Mouse (Mus musculus): Measurements from ENCODE around the gene Rho.
A peak's percentile ranks its signal among the peaks of the same experiment; 100 is the strongest.

Rho gene

GRCm38 (mm10) chr6:115931639-115932038, at the start of gene Rho:
Gene Rho (plus strand): TSS chr6:115931748.
- DNase-seq (ENCODE audit: low spot score in 2 of 2), result no peak

GRCm38 (mm10) chr6:115884018-115884417, 47.5 kb upstream of the Rho start:
- no peak for DNase-seq (ENCODE audit: low spot score in 2 of 2)

- DNase-seq (ENCODE audit: low spot score in 2 of 2), result no peak
These were observed 44.7 kb upstream of the Rho start for GRCm38 (mm10) chr6:115886894-115887293.

DNA sequence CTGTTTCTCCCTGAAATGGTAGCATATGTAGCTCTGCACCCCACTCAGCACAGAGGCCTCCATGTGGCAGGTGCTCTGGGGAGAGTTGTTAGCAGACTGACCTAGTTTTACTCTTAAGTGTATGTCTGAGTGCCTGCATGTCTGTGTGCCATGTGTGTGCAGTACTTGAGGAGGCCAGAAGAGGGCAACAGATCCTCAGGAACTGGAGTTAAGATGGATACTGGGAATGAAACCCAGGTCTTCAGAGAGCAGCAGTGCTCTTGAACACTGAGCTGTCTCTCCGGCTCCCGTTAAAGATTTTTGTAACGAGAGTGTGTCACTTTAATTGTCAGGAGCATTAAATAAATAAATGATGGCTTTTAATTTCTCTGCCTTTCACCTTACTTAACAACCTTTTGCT, 43.3 kb upstream of the Rho start:
- DNase-seq (ENCODE audit: low spot score in 2 of 2), result no peak

GRCm38 (mm10) chr6:115890601-115891000, 40.9 kb upstream of the Rho start:
- DNase-seq (ENCODE audit: low spot score in 2 of 2), result no peak

GRCm38 (mm10) chr6:115891061-115891460, 40.5 kb upstream of the Rho start:
- DNase-seq (ENCODE audit: low spot score in 2 of 2), result peak in 1 of 2 experiments; percentile 64

GRCm38 (mm10) chr6:115891497-115892061, 40.0 kb upstream of the Rho start:
- peak; percentile 70 to 91 for DNase-seq (ENCODE audit: low spot score in 2 of 2)

DNA sequence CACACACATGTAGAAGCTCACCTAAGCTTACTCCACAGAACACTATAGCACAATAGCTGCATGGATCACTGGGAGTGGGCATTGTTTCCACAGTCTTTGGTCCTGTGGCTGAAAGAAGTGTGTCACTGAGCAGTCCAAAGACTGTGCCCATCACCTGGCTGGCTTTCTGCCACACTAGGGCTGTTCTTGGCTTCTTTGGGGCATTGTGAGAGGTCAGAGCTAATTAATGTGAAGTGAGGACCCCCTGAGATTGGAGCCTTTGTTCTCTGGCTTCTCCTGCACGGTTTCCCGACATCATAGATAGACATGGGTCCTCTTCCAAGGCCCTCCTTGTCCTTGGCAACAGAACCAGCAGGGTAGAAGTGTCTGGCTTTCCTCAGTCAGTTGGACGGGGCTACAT, 39.2 kb upstream of the Rho start:
- DNase-seq (ENCODE audit: low spot score in 2 of 2), result no peak

GRCm38 (mm10) chr6:115896346-115896745, 35.2 kb upstream of the Rho start:
- no peak for DNase-seq (ENCODE audit: low spot score in 2 of 2)

DNA sequence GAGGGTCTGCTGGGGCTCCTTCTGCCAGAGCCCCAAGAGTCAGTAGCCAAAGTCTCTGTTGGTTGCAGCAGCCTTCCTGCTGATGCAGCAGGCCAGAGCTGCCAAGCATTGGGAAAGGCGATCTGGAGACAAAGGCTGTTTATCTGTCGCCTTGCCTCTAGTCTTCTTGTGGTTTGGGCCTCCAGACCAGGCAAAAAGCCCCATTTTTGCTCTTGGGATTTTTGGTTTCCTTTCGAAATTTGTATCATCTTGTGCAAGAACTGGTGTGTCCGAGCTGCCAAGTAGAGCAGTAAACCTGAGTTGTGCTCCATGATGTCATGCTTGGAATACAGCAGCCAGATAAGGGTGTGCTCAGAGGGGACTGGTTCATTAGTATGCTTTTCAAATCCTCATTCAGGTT, 34.4 kb upstream of the Rho start:
- DNase-seq (ENCODE audit: low spot score in 2 of 2), result no peak

- no peak for DNase-seq (ENCODE audit: low spot score in 2 of 2)
These were observed 33.5 kb upstream of the Rho start for GRCm38 (mm10) chr6:115897926-115898520.

GRCm38 (mm10) chr6:115901062-115901461, 30.5 kb upstream of the Rho start:
- DNase-seq (ENCODE audit: low spot score in 2 of 2), result peak; percentile 56 to 87

- no peak for DNase-seq (ENCODE audit: low spot score in 2 of 2)
These were observed 30.0 kb upstream of the Rho start for GRCm38 (mm10) chr6:115901489-115901931.

- DNase-seq (ENCODE audit: low spot score in 2 of 2), result no peak
These were observed 29.0 kb upstream of the Rho start for GRCm38 (mm10) chr6:115902545-115902944.

DNA sequence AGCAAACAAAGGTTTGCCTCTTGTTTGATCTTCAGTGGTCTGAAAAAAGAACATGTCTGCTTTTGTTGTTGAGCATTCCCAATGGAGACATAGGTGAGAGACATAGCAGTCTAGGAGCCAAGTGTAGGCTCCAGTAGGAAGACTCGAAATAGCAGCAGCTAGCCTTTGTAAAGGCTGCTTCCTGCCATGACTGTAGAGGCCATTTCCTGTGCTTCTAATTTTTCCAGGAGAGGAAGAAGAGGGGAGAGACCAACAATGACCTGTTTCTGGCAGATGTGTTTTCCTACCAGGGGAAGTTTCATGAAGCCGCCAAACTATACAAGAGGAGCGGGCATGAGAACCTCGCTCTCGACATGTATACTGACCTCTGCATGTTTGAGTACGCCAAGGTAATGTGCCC, 26.0 kb upstream of the Rho start:
- no peak for DNase-seq (ENCODE audit: low spot score in 2 of 2)

DNA sequence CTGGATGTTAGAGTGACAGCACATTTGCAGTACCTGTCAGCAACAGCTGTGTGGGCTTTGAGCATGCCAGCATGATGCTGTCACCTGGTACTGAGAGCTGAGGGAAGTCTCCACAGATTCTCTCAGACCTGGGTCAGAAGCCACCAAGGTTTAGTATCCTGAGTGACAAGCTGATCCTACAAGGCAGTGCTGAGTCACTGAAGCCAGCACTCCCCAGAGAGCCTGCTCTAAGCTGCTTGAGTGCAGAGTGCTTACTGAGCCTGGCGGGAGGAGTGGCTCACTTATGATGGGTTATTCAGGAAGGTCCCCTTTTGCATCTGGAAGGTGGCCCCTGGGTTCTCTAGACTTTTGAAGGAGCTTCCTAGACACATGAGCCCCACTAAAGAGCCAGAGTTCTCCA, 25.1 kb upstream of the Rho start:
- DNase-seq (ENCODE audit: low spot score in 2 of 2), result no peak

- DNase-seq (ENCODE audit: low spot score in 2 of 2), result no peak
These were observed 24.7 kb upstream of the Rho start for GRCm38 (mm10) chr6:115906871-115907270.

DNA sequence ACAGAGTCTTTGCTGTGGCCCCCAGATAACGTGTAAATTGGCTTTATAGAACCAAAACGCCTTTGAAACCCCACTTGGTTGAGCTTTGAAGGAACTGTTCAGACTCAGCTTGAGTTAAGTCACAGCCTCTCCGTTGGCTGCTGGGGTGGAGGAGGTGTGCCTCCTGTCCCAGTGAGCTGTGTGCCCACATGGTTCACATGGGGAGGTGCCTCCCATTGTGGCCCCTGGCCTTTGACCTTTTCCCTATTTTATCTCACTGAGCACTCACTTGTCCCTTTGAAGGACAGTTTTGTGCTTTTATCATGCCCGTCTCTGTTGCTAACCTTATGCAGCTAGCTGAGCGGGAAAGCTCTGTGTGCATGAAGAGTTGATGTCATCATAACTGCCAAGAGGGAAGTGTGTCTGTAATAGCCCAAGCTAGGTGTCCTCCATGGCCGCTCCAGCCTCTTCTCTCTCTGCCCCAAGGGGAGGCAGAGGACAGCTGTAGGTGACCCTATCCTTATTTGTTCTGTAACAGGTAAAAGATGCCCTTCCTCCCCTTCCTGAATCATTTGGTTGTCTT, 23.0 kb upstream of the Rho start:
- DNase-seq (ENCODE audit: low spot score in 2 of 2), result no peak

DNA sequence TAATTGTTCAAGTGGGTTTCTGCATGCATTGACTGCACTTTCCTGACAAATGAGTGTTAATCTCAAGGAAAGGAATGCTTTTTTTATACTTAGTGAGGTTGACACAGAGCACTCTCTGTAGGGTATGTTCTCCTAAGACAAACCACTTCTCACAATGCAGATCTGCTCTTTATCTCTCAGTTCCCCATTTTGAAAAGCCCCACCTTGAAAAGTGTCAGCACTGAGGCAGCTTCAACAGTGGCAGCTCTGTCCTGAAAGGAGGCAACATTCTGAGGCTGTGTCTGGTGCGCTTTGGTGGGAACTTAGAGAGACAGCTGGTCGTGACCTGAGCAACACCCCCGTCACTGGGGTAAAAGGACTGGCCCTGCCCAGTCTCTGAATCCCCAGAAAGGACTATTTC, 22.5 kb upstream of the Rho start:
- DNase-seq (ENCODE audit: low spot score in 2 of 2), result no peak

DNA sequence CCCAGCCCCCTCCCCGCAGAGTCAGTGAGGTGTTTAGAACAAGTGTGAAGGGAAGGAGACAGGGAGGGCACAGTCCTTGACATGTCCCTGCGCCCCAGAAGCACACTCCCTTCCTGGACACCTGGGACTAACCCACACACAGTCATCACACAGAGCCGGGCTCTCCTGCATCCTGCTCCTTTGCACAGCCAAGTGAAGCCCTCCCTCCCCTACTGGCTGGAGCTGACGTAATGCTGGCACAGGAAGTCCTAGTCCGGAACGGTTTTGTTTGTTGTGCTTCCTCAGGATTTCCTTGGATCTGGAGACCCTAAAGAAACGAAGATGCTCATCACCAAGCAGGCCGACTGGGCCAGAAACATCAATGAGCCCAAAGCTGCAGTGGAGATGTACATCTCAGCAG, 21.6 kb upstream of the Rho start:
- no peak for DNase-seq (ENCODE audit: low spot score in 2 of 2)

GRCm38 (mm10) chr6:115911763-115912162, 19.8 kb upstream of the Rho start:
- DNase-seq (ENCODE audit: low spot score in 2 of 2), result no peak

DNA sequence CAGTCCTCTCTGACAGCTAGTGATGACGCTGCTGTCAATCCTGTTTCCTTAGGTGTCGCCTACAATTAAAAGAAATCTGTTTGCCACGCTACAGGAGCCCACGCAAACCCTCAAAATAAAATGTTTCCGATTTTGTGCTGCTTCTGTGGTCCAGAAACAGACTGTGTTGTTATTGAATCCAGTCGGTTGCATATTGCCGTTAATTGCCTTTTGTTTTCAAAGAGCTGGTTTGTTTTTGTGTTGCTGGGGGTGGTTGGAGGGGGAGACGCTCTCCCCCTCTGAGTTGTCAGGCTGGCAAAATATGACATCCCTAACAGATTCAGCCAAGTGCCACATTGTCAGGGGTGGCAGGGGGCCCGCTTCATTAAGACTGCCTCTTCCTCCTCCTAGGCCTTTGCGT, 18.1 kb upstream of the Rho start:
- no peak for DNase-seq (ENCODE audit: low spot score in 2 of 2)

- peak; percentile 66 to 76 for DNase-seq (ENCODE audit: low spot score in 2 of 2)
These were observed 16.9 kb upstream of the Rho start for GRCm38 (mm10) chr6:115914511-115915202.
